Mouse (Mus musculus): ENCODE data around the gene Asl. TPM values are rescaled to one million over a fixed set of nuclear protein-coding genes. Genes with fewer than 3 reads are reported as not detected.

Gene Asl
- total RNA-seq, 2 experiments from 2014 or later = 18.2 to 27.3 TPM

DNA sequence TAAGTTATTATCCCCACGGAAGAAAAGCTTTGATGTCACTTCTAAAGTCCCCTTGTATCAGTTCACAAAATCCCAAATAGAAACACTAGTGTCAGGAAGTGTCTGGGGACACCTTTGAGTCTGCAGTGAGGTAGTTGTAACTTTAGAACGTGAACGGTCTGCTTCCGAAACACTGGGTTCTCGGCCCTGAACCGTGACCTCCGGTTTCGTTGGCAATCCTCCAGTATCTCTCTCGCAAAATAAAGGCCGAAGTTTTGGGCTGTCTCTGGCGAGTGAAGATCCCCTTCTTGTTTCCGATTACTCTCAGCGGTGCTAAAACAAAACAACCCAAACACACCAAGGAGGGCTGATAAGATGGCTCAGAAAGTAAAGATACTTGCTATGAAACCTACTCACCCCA, 39.7 kb downstream of the Asl start:
- Histone ChIP-seq H3K27ac (no peak overlapping the region), H3K4me3 (no peak overlapping the region)
- no peak for TF ChIP-seq CTCF (conservative IDR thresholded peaks at IDR 0.05)
- no peak for DNase-seq (ENCODE audit: low spot score in 2 of 2)

DNA sequence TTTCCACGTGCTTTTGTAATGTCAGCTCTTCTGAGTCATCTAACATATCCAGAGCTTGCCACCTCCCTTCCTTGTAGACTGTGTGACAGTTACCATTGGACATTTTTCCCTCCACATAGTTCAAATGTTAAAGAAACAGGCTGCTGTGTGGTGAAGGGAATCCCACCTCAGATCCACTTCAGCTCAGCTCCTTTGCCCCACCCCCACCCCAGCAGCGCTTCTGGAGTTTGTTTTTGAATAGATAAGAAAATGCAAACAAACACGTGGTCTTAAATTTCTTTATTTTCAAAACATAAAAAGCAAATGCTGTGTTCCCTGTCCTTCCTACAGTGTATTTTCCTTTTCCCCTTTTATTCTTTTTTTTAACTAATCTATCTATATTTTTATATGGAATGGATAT, 48.8 kb downstream of the Asl start:
- H3K27ac ChIP-seq = no peak overlapping the region
- no peak overlapping the region for H3K4me3 ChIP-seq
- TF ChIP-seq CTCF (conservative IDR thresholded peaks at IDR 0.05) = no peak
- DNase-seq (ENCODE audit: low spot score in 2 of 2) = no peak

DNA sequence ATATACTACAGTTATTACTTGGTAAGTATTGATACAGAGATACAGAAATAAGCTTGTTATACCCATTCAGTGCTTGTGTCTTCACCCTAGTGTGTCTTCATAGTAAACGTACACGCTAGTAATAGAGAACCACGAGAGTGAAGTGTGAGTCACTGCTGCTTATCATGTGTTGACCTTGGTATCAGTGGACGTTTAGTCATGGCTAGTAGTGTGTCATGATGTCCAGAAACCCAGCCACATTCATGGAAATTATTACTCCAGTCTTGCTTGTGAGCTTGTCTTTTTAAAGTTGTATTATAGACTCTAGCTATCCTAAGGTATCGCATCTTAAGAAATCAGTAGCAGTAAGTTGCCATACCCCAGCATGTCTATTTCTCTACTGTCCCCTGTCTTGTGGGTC, 50.4 kb downstream of the Asl start:
- DNase-seq (ENCODE audit: low spot score in 2 of 2) = no peak
- TF ChIP-seq CTCF (conservative IDR thresholded peaks at IDR 0.05) = no peak
- Histone ChIP-seq H3K4me3 (no peak overlapping the region), H3K27ac (no peak overlapping the region)

DNA sequence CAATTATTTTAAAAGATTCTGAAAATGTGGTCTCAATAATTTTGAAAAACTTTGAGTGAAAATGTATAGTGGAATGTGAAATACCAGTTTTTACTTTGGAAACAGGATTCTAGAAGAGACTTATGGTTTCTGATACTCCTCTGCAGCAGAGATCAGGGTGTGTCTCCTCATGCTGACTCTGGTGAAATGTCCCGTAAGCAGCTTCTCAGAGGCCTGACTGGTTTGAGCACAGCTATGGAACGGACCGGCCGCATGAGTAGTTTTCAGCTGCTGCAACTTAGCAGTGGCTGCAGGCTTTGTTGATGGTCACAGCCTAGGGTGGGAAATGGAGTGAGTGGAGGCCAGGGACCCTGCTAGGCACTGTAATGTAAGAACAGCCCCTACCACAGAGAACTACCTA, 51.3 kb downstream of the Asl start:
- TF ChIP-seq CTCF (conservative IDR thresholded peaks at IDR 0.05) = no peak
- Histone ChIP-seq H3K4me3 (no peak overlapping the region), H3K27ac (no peak overlapping the region)
- DNase-seq (ENCODE audit: low spot score in 2 of 2) = no peak

DNA sequence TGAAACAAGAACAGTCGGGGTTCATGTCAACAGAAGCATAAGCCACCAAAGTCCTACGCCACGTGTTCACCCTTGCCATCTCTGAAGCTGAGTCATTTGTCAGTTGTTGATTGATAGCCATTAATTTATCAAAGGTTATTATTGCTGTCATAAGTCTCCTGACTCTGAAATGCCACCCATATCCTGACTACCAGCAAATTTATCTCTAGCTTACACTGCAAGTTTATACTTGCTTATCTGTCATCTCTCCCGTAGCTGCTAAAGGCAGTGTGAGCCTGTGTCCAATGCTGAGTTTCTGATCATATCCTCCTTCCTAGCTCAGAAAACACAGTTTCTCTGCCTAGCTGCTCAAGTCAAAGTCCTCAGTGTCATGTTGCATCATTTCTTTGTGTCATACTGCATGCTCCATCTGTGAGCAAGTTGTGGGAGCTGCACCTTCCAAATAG, 54.2 kb downstream of the Asl start:
- H3K27ac ChIP-seq = peak overlapping the region; percentile 14; the same call in 1 of the 2 replicates
- TF ChIP-seq CTCF (conservative IDR thresholded peaks at IDR 0.05) = no peak
- DNase-seq (ENCODE audit: low spot score in 2 of 2) = no peak
- H3K4me3 ChIP-seq = no peak overlapping the region

DNA sequence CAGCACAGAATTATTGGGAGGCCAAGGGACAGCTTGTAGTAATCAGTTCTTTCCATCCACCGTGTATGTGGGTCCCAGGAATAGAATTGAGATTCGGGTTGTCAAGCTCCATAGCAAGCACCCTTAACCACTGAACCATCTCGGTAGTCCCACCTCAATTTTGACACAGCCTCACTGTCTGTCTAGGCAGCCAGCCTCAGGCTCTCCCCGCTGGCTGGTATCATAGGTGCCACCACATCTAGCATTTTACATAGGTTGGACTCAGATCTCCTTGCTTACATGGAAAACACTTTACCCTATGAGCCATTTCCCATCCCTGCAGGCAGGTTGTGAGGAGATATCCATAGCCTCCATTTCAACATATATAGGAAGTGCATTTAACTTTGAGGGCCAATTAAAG, 54.7 kb downstream of the Asl start:
- no peak for DNase-seq (ENCODE audit: low spot score in 2 of 2)
- Histone ChIP-seq H3K4me3 (no peak overlapping the region), H3K27ac (no peak overlapping the region)
- no peak for TF ChIP-seq CTCF (conservative IDR thresholded peaks at IDR 0.05)

DNA sequence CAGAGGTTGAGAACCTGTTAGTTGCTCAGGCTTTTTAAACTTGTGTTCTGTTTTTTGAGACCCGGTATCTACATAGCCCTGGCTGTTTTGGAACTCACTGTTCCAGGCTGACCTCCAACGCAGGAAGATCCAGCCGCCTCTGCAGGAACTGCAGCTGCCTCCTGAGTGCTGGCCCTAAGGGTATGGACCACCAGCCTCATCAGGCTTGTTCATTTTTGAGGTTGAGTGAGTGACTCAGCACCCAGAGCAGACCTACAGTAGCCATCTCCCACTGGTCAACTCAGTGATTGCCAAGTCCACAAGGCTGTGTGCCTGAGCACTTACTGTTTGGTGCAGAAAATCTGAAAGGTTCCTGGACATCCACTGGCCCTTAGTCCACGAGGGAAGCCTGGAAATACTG, 57.6 kb downstream of the Asl start:
- DNase-seq (ENCODE audit: low spot score in 2 of 2) = no peak
- Histone ChIP-seq H3K4me3 (no peak overlapping the region), H3K27ac (no peak overlapping the region)
- TF ChIP-seq CTCF (conservative IDR thresholded peaks at IDR 0.05) = no peak

DNA sequence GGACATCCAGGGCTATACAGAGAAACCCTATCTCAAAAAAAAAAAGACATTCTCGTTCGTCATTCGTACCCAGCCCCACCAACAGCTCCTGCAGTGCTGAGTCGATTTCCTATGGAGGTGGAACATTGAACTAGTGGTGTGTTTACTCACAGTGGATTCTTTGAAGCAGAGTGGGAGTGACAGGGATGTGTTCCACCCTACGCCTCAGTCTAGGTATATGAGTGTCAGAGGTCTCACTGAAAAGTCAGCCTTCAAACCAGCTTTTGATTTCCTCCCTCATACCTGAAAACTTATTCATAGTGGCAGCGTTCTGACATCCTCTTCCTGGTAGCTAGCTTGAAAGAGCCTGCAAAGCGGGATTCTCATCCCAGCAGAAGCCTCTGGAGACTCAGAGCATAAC, 60.6 kb downstream of the Asl start:
- Histone ChIP-seq H3K4me3 (no peak overlapping the region), H3K27ac (no peak overlapping the region)
- DNase-seq (ENCODE audit: low spot score in 2 of 2) = no peak
- no peak for TF ChIP-seq CTCF (conservative IDR thresholded peaks at IDR 0.05)

DNA sequence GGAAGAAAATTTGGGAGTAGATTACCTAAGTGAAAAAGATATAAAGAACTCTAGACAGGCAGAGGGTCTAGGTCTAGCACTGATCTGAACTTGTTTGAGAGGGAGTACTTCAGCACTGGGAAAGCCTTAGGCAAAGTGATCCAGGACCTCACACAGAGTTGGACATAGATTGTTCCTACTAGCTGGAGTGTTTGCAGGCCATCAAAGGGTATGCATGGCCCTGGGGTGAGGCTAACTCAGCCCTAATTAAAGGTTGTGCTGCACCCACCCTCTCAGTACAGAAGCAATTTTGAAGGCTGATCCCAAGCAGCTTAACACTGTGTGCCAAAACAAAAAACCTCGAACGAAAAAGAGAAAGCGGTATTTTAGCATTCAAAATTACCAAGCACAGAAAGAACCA, 62.6 kb downstream of the Asl start:
- DNase-seq (ENCODE audit: low spot score in 2 of 2) = no peak
- no peak for TF ChIP-seq CTCF (conservative IDR thresholded peaks at IDR 0.05)
- Histone ChIP-seq H3K4me3 (no peak overlapping the region), H3K27ac (no peak overlapping the region)

DNA sequence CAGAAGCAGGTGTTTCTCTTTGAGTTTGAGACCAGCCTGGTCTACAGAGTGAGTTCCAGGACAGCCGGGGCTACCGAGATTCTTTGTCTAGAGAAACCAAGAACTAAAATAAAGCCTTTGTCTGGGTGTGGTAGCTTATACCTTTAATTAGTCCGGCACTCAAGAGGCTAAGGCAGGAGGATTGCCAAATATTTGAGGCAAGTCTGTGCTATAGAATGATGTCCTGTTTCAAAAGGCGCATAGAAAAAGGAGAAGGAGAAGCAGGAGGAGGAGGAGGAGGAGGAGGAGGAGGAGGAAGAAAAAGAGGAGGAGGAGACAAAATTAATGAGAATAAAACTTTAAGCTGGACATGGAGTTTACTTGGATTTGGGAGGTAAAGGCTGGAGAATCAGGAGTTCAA, 65.8 kb downstream of the Asl start:
- Histone ChIP-seq H3K27ac (no peak overlapping the region), H3K4me3 (no peak overlapping the region)
- no peak for TF ChIP-seq CTCF (conservative IDR thresholded peaks at IDR 0.05)
- no peak for DNase-seq (ENCODE audit: low spot score in 2 of 2)

Other genes with a start within 250 kb of the Asl start
- gene Psph, start 241.8 kb downstream of the Asl start, total RNA-seq (2021) = 10 to 100 TPM; 27.7 to 28.5 TPM
- gene Sumf2, start 182.3 kb downstream of the Asl start, total RNA-seq (2021) = 10 to 100 TPM; 15.2 to 22.3 TPM
- 100 to 1,000 TPM; 431 to 461 TPM for gene Chchd2, start 141.8 kb downstream of the Asl start, total RNA-seq (2021)
- gene Zbed5, start 133.5 kb downstream of the Asl start, total RNA-seq (2021) = 1 to 10 TPM; 5.1 to 6.2 TPM
- gene Phkg1, start 130.7 kb downstream of the Asl start, total RNA-seq (2021) = 10 to 100 TPM; 21.6 to 24.3 TPM
- 1 to 10 TPM; 1.4 to 2.8 TPM for gene Nupr1l, start 120.7 kb downstream of the Asl start, total RNA-seq (2021)
- gene Vkorc1l1, start 87.3 kb downstream of the Asl start, total RNA-seq (2021) = 10 to 100 TPM; 42.2 to 44.0 TPM
- gene Gusb, start 26.2 kb downstream of the Asl start, total RNA-seq (2021) = 10 to 100 TPM; 10.9 to 11.4 TPM
- gene Crcp, start within 50 bp of the Asl start, total RNA-seq (2021) = 10 to 100 TPM; 35.6 to 35.7 TPM
- 10 to 100 TPM; 48.7 to 49.1 TPM for gene Tpst1, start 44.1 kb upstream of the Asl start, total RNA-seq (2021)
- 10 to 100 TPM; 10.3 to 12.8 TPM for gene Kctd7, start 115.6 kb upstream of the Asl start, total RNA-seq (2021)
- gene Rabgef1, start 142.6 kb upstream of the Asl start, total RNA-seq (2021) = 10 to 100 TPM; 48.8 to 51.1 TPM
- 10 to 100 TPM; 39.7 to 41.4 TPM for gene Tmem248, start 187.8 kb upstream of the Asl start, total RNA-seq (2021)
- 10 to 100 TPM; 76.5 to 81.9 TPM for gene Sbds, start 226.3 kb upstream of the Asl start, total RNA-seq (2021)
- gene Tyw1, start 226.4 kb upstream of the Asl start, total RNA-seq (2021) = 10 to 100 TPM; 16.2 to 17.7 TPM

All from layer of hippocampus, adult 2 months (tissue).